Mouse (Mus musculus) hindbrain, embryonic 14.5 days (tissue): ENCODE data around the gene Pth1r. TPM values are rescaled to one million over a fixed set of nuclear protein-coding genes. Genes with fewer than 3 reads are reported as not detected.

Source experiments
- ATAC-seq: fragments of 200-750 bp; cut with Nextera tagmentation; 2 replicates; pipeline ENCODE4 v1.8.0; 2017; ENCODE audit warnings: moderate number of reproducible peaks, mild to moderate bottlenecking, moderate TSS enrichment, moderate library complexity; ENCODE audit not compliant: low FRiP score
- DNase-seq: peaks from one replicate; pipeline ENCODE4 v3.0.0-alpha.2; 2015; ENCODE audit warnings: low spot score
- H3K27ac ChIP-seq: fragments of 300-500 bp; sonication (generic); 2 replicates; pipeline ENCODE4 v1.5.1; 2014; ENCODE audit warnings: mild to moderate bottlenecking, moderate library complexity
- H3K27me3 ChIP-seq: fragments of 300-500 bp; sonication (generic); 2 replicates; pipeline ENCODE4 v1.6.1; 2014; ENCODE audit warnings: mild to moderate bottlenecking, low read length, mixed read lengths; ENCODE audit not compliant: control insufficient read depth, insufficient read depth
- H3K36me3 ChIP-seq: fragments of 300-500 bp; sonication (generic); replicated peaks from 2 replicates; pipeline ENCODE4 v1.6.1; 2014; ENCODE audit not compliant: control insufficient read depth, insufficient read depth
- H3K4me1 ChIP-seq: fragments of 300-500 bp; sonication (generic); replicated peaks from 2 replicates; pipeline ENCODE4 v1.6.1; 2014; ENCODE audit warnings: antibody characterized with exemption, low read length, mixed read lengths; ENCODE audit not compliant: control insufficient read depth, insufficient read depth
- H3K4me2 ChIP-seq: fragments of 300-500 bp; sonication (generic); replicated peaks from 2 replicates; pipeline ENCODE4 v1.6.1; 2014; ENCODE audit warnings: mild to moderate bottlenecking, moderate library complexity
- H3K4me3 ChIP-seq: fragments of 300-500 bp; sonication (generic); replicated peaks from 2 replicates; pipeline ENCODE4 v1.5.1; 2014; ENCODE audit warnings: mild to moderate bottlenecking, low read length
- H3K9ac ChIP-seq: fragments of 300-500 bp; sonication (generic); 2 replicates; pipeline ENCODE4 v1.6.1; 2014
- H3K9me3 ChIP-seq: fragments of 300-500 bp; sonication (generic); 2 replicates; pipeline ENCODE4 v1.6.1; 2016; ENCODE audit warnings: low read length; ENCODE audit not compliant: control insufficient read depth
- WGBS: fragments of 180-500 bp; shearing (Covaris S2); extraction: QIAGEN DNeasy Blood & Tissue Kit; methylation state at CpG from one replicate; pipeline ENCODE4 v1.1.7; 2014; 5-methylcytosine and 5-hydroxymethylcytosine counted together
- polyA plus RNA-seq: library from polyadenylated mRNA; unstranded; fragments of >200 nt; fragmentation: Nextera tagmentation; extraction: Ambion mirVana; gene quantifications from 2 replicates; pipeline ENCODE4 v1.2.1, GENCODE M21; 2014

The Pth1r gene
- polyA plus RNA-seq, 1 experiment from 2014 or later = 12.8 TPM

DNA sequence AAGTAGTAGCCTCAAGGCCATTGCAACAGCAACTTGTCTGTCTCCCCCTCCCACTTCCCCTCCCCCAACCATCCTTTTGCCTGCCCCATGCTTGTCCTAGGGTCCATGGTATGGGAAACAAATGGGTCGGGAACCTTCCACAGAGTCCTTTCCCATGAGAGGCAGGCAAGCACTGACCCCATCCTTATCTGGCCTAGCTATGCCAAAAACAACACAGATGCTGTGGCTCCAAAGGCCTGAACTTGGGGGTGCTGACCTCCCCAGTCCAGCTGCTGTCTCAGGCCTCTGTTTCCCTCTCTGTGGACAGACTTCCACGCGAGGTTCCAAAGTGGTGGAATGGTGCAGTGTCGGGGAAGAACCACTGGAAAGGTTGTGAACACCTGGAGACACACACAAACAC is 6.8 kb upstream of the Pth1r start:
- H3K27ac ChIP-seq = no peak overlapping the region
- H3K9ac ChIP-seq = no peak overlapping the region
- H3K27me3 ChIP-seq = no peaks in the 10 kb centered on the region
- no peaks in the 10 kb centered on the region for H3K36me3 ChIP-seq
- H3K4me3 ChIP-seq = no peak overlapping the region
- no peak overlapping the region for H3K4me2 ChIP-seq
- no peaks in the 10 kb centered on the region for H3K9me3 ChIP-seq
- ATAC-seq (no peak), DNase-seq (no peak)
- no peaks in the 10 kb centered on the region for H3K4me1 ChIP-seq
- 81% methylated on average over 4 of the region's 4 CpGs for WGBS

DNA sequence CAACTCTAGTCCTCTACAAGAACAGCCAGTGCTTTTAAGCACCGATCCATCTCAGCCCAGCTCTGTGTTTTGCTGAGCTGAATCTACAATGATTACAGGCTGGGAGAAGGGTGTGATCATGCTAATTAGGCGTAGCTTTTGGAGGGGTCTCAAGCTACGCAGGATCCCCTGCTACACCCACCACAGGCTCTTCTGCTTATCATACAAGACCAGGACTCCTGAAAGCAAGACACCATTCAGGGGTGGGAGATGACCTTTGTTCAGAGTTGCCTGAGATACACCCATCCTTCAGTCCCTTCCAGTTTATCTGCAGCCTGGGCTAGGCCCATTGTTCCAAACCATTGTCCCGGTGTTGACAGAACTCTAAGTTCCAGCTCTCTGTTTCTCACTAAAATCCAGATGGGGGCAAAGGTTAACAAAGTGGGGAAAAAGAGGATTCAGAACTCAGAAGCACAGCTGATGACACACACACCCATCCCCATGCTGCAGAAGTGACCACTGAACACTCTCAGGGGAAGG is 6.0 kb upstream of the Pth1r start:
- ATAC-seq = no peak
- WGBS = 68% methylated on average over 4 of the region's 4 CpGs
- Histone ChIP-seq H3K36me3 (no peaks in the 10 kb centered on the region), H3K9ac (no peak overlapping the region), H3K4me1 (no peaks in the 10 kb centered on the region), H3K27me3 (no peaks in the 10 kb centered on the region), H3K4me3 (no peak overlapping the region), H3K27ac (no peak overlapping the region), H3K9me3 (no peaks in the 10 kb centered on the region), H3K4me2 (no peak overlapping the region)
- DNase-seq = no peak

DNA sequence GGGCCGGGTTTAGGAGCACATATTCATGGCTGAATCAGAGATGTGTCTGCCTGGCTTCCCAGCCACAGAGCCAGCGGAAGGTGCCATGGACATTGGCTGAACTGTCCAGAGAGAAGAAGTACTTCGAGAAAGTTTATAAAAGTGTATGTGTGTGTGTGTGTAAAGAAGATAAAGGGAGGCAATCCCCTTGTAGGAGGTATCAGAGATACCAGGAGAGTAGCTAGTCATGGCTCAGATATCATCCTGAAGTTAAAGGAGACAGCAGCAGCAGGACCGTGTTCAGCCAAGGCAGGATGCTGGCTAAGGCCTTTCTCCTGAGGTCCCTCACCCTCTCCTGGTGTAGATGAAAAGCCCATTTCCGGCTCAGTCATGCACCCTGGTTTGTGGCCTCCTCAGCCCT is 4.5 kb upstream of the Pth1r start:
- no peaks in the 10 kb centered on the region for H3K4me1 ChIP-seq
- no peaks in the 10 kb centered on the region for H3K36me3 ChIP-seq
- no peak overlapping the region for H3K4me3 ChIP-seq
- no peak overlapping the region for H3K9ac ChIP-seq
- ATAC-seq (no peak), DNase-seq (no peak)
- H3K4me2 ChIP-seq = no peak overlapping the region
- WGBS = 90% methylated on average over 5 of the region's 5 CpGs
- no peaks in the 10 kb centered on the region for H3K9me3 ChIP-seq
- H3K27me3 ChIP-seq = no peaks in the 10 kb centered on the region
- no peak overlapping the region for H3K27ac ChIP-seq

- H3K4me3 ChIP-seq = no peak overlapping the region
- no peak overlapping the region for H3K27ac ChIP-seq
- WGBS = 60% methylated on average over 14 of the region's 14 CpGs
- H3K27me3 ChIP-seq = no peaks in the 10 kb centered on the region
- H3K4me2 ChIP-seq = no peak overlapping the region
- no peaks in the 10 kb centered on the region for H3K9me3 ChIP-seq
- DNase-seq = no peak
- H3K36me3 ChIP-seq = no peaks in the 10 kb centered on the region
- H3K4me1 ChIP-seq = no peaks in the 10 kb centered on the region
- ATAC-seq = no peak; the same call in 1 of the 2 replicates
- no peak overlapping the region for H3K9ac ChIP-seq
Measured at GRCm38 (mm10) chr9:110750404-110751187, 3.7 kb upstream of the Pth1r start.

GRCm38 (mm10) chr9:110748451-110748850 is 1.5 kb upstream of the Pth1r start:
- H3K4me1 ChIP-seq = no peaks in the 10 kb centered on the region
- no peak overlapping the region for H3K4me2 ChIP-seq
- H3K27me3 ChIP-seq = peaks cover 10% of the 10 kb centered on the region
- ATAC-seq = no peak
- H3K4me3 ChIP-seq = no peak overlapping the region
- 67% methylated on average over 2 of the region's 2 CpGs for WGBS
- H3K9ac ChIP-seq = no peak overlapping the region
- no peaks in the 10 kb centered on the region for H3K9me3 ChIP-seq
- H3K36me3 ChIP-seq = no peaks in the 10 kb centered on the region
- no peak overlapping the region for H3K27ac ChIP-seq
- no peak for DNase-seq

DNA sequence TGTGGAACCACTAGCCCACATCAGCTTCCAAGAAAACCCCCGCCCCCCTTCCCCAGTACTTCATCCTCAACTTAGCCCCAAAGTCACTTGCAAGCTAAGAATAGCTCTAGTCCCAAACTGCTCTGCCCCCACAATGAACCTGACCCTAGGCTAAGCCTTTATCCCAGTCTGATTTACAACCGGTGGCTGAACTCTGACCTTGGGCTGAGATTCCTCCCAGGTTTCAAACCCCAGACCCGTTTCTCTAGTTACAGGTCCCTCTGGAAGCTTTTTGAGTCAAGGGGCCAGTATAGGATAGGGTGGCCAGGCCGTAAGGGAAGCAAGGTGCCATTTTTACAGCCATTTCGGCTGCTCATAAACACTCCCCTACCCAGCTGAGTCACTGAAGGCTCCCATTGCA is 707 bp downstream of the Pth1r start:
- Histone ChIP-seq H3K4me3 (no peak overlapping the region), H3K4me1 (peaks cover 9% of the 10 kb centered on the region), H3K9me3 (no peaks in the 10 kb centered on the region), H3K4me2 (no peak overlapping the region), H3K27ac (no peak overlapping the region), H3K27me3 (peaks cover 18% of the 10 kb centered on the region), H3K36me3 (no peaks in the 10 kb centered on the region), H3K9ac (no peak overlapping the region)
- DNase-seq (no peak), ATAC-seq (no peak)
- 39% methylated on average over 5 of the region's 5 CpGs for WGBS

- Histone ChIP-seq H3K27ac (no peak overlapping the region), H3K27me3 (peaks cover 23% of the 10 kb centered on the region), H3K4me2 (no peak overlapping the region), H3K4me1 (peaks cover 9% of the 10 kb centered on the region), H3K9me3 (no peaks in the 10 kb centered on the region), H3K9ac (no peak overlapping the region), H3K36me3 (no peaks in the 10 kb centered on the region), H3K4me3 (no peak overlapping the region)
- 16% methylated on average over 5 of the region's 5 CpGs for WGBS
- DNase-seq (no peak), ATAC-seq (no peak)
Measured at GRCm38 (mm10) chr9:110745752-110746151, 1.2 kb downstream of the Pth1r start.

DNA sequence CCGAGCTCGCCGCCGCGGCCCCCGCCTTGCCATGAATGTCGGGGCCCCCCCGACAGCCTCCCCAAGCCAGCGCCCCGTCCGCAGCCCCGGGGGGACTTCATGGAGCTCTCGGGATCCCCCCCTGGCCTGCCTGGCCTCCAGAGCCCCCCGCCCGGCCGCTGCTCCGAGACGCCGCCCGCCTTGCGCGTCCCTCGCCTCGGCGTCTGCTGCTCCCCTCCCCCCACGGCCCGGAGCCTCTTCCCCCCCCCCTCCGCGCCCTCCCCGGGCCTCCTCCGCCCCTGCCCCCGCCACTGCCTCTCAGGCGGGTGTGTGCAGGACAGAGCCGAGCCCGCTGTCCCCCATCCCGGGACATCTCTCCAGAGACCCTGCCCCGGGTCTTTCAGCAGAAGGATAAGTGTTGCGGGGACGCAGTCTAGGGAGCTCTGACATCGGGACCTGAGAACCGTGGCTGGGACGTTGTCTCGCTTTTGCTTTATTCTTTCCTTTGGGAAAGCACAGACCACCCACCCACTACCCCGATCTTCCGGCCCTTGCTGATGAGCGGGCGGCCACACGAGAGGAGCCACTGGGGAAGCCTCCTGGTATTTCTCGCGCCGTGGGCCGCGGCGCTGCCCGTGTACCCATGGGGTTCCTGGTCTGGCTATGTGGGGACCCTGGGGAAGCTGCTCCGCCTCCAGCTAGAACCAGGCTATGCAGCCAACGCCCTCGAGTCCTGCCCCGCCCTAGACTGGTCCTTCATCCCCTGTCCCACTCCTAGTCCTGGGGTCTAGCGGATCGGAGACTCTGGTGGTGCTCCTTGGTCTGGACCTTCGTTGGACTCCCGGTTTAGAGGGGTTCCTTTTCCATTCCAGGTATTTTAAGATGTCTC is 3.3 kb downstream of the Pth1r start:
- Histone ChIP-seq H3K4me3 (peak overlapping the region; percentile 68), H3K4me2 (peak overlapping the region; percentile 98), H3K4me1 (peaks cover 9% of the 10 kb centered on the region), H3K36me3 (no peaks in the 10 kb centered on the region), H3K27me3 (peaks cover 24% of the 10 kb centered on the region), H3K9ac (peak overlapping the region; percentile 81), H3K9me3 (no peaks in the 10 kb centered on the region), H3K27ac (no peak overlapping the region)
- DNase-seq (no peak), ATAC-seq (peak; percentile 26; the same call in 1 of the 2 replicates)
- WGBS = 4% methylated on average over 57 of the region's 63 CpGs

DNA sequence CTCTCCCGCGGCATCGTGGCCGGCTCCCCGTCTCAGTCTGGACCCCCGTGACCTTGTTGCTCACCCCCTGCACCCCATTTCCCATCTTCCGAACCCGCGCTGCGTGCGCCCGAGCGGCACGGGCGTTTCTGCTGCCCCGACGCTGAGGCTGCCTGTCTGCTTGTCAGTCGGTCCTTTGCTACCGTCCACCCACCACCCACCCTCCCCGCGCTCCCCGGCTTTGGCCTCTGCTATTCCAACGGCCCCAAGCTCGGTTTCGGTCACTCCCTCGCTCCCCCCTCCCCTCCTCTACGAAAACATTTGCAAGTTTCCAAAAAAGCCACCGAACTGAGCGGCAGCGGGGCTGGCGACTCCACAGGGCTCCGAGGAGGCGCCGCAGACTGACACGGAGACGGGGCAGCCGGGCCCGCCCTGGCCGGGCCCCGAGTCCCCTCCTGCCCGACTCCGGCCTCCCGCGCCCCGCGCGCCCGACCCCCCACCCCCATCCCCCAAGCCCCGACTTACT is 3.9 kb downstream of the Pth1r start:
- DNase-seq = peak; percentile 49

More for the DNA sequence above, 3.9 kb downstream of the Pth1r start:
- H3K4me1 ChIP-seq = peaks cover 9% of the 10 kb centered on the region
- peak overlapping the region; percentile 81 for H3K9ac ChIP-seq
- no peak for ATAC-seq
- peak overlapping the region; percentile 98 for H3K4me2 ChIP-seq
- H3K4me3 ChIP-seq = peak overlapping the region; percentile 68
- no peaks in the 10 kb centered on the region for H3K9me3 ChIP-seq
- WGBS = under 1% methylated on average over 41 of the region's 49 CpGs
- no peaks in the 10 kb centered on the region for H3K36me3 ChIP-seq
- 0 out of 2 replicates have a peak overlapping the region, but pooled peaks have one; percentile 5 for H3K27ac ChIP-seq
- peaks cover 24% of the 10 kb centered on the region for H3K27me3 ChIP-seq
